Mouse (Mus musculus): ENCODE measurements at regions not wholly inside any gene's neighbourhood (a gene's known extent, or its start where the extent isn't known, plus 50 kb on each side); places are given as distances from the start of the nearest gene placed in this dataset.

- in situ Hi-C loops (cut with MboI, MseI): no loop called here
Observed at GRCm38 (mm10) chr13:97656618-97657017, 103.8 kb downstream of the Gm10260 start.

- in situ Hi-C loops (cut with MboI, MseI): no loop called here
Observed at GRCm38 (mm10) chr13:97652279-97652678, 108.2 kb downstream of the Gm10260 start.

GRCm38 (mm10) chr13:97651761-97652160, 108.7 kb downstream of the Gm10260 start:
- in situ Hi-C loops (cut with MboI, MseI): no loop called here

- in situ Hi-C loops (cut with MboI, MseI): no loop called here
Observed at GRCm38 (mm10) chr13:97651176-97651575, 109.3 kb downstream of the Gm10260 start.

- in situ Hi-C loops (cut with MboI, MseI): no loop called here
Observed at GRCm38 (mm10) chr13:97650191-97650590, 110.2 kb downstream of the Gm10260 start.

GRCm38 (mm10) chr13:97647486-97647885, 112.9 kb downstream of the Gm10260 start:
- in situ Hi-C loops (cut with MboI, MseI): no loop called here

GRCm38 (mm10) chr13:97646021-97646385, 114.4 kb downstream of the Gm10260 start:
- in situ Hi-C loops (cut with MboI, MseI): no loop called here

GRCm38 (mm10) chr13:97645107-97646020, 115.1 kb downstream of the Gm10260 start:
- in situ Hi-C loops (cut with MboI, MseI): no loop called here

GRCm38 (mm10) chr13:97640236-97640635, 120.2 kb downstream of the Gm10260 start:
- in situ Hi-C loops (cut with MboI, MseI): no loop called here

GRCm38 (mm10) chr13:97639656-97640055, 120.8 kb downstream of the Gm10260 start:
- in situ Hi-C loops (cut with MboI, MseI): no loop called here

- in situ Hi-C loops (cut with MboI, MseI): no loop called here
Observed at GRCm38 (mm10) chr13:97638457-97639088, 121.9 kb downstream of the Gm10260 start.

- in situ Hi-C loops (cut with MboI, MseI): no loop called here
Observed at GRCm38 (mm10) chr13:97637506-97637905, 122.9 kb downstream of the Gm10260 start.

GRCm38 (mm10) chr13:97634041-97634788, 126.2 kb downstream of the Gm10260 start:
- in situ Hi-C loops (cut with MboI, MseI): no loop called here

GRCm38 (mm10) chr13:97633551-97633950, 126.9 kb downstream of the Gm10260 start:
- in situ Hi-C loops (cut with MboI, MseI): no loop called here

GRCm38 (mm10) chr13:97631872-97632402, 128.5 kb downstream of the Gm10260 start:
- in situ Hi-C loops (cut with MboI, MseI): no loop called here

GRCm38 (mm10) chr13:97630921-97631320, 129.5 kb downstream of the Gm10260 start:
- in situ Hi-C loops (cut with MboI, MseI): no loop called here

- in situ Hi-C loops (cut with MboI, MseI): no loop called here
Observed at GRCm38 (mm10) chr13:97628608-97629007, 131.8 kb downstream of the Gm10260 start.

- in situ Hi-C loops (cut with MboI, MseI): no loop called here
Observed at GRCm38 (mm10) chr13:97627247-97627646, 133.2 kb downstream of the Gm10260 start.

GRCm38 (mm10) chr13:97626786-97627185, 133.6 kb downstream of the Gm10260 start:
- in situ Hi-C loops (cut with MboI, MseI): no loop called here

- in situ Hi-C loops (cut with MboI, MseI): no loop called here
Observed at GRCm38 (mm10) chr13:97626116-97626515, 134.3 kb downstream of the Gm10260 start.

- in situ Hi-C loops (cut with MboI, MseI): no loop called here
Observed at GRCm38 (mm10) chr13:97625391-97625790, 135.0 kb downstream of the Gm10260 start.

- in situ Hi-C loops (cut with MboI, MseI): no loop called here
Observed at GRCm38 (mm10) chr13:97618190-97618586, 142.2 kb downstream of the Gm10260 start.

Data from T-helper 17 cell (primary cell).